Mouse (Mus musculus): Measurements from ENCODE around the gene Fgfr2. TPM values are rescaled to one million over a fixed set of nuclear protein-coding genes. Genes with fewer than 3 reads are reported as not detected.

The Fgfr2 gene
- polyA plus RNA-seq, 1 experiment, result 1.7 TPM

DNA sequence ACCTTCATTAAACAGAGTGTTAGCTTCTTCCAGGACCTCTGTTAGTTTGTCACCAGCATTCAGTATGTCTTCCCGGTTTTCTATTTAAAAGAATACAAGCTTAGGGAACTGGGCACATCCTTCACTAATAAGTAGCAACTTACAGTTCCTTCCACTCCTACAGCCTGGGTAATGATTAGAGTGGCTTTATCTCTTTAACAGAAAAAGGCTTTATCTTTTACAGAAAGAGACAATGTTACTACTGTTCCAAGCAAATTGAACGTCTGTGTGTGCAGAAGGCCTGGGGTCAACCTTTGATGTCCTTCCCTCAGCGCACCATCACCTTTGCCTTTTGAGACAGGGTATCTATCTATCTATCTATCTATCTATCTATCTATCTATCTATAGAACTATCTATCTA lies 2577.3 kb downstream of the Fgfr2 start:
- H3K27me3 ChIP-seq (ENCODE audit: control insufficient read depth, insufficient read depth, insufficient read length), result no peaks in the 10 kb centered on the region
- H3K36me3 ChIP-seq (ENCODE audit: control insufficient read depth, insufficient read depth), result peaks cover 16% of the 10 kb centered on the region
- H3ac ChIP-seq (ENCODE audit: control insufficient read depth, insufficient read length, low read depth), result peak overlapping the region; percentile 59
- H3K79me2 ChIP-seq (ENCODE audit: control insufficient read depth, insufficient read depth), result peaks cover 54% of the 10 kb centered on the region
- no peak overlapping the region for H3K4me3 ChIP-seq (ENCODE audit: insufficient read depth, poor library complexity, severe bottlenecking)
- no peak for TF ChIP-seq MAX (IDR thresholded peaks at IDR 0.05)
- TF ChIP-seq MYOG (IDR thresholded peaks at IDR 0.05; ENCODE audit: control insufficient read depth, extremely low read depth, insufficient read length), result no peak
- no peak for TF ChIP-seq MYOD1 (IDR thresholded peaks at IDR 0.05; ENCODE audit: control insufficient read depth, insufficient read length, low read depth)
- H3K79me3 ChIP-seq (ENCODE audit: low read depth), result peaks cover 32% of the 10 kb centered on the region

DNA sequence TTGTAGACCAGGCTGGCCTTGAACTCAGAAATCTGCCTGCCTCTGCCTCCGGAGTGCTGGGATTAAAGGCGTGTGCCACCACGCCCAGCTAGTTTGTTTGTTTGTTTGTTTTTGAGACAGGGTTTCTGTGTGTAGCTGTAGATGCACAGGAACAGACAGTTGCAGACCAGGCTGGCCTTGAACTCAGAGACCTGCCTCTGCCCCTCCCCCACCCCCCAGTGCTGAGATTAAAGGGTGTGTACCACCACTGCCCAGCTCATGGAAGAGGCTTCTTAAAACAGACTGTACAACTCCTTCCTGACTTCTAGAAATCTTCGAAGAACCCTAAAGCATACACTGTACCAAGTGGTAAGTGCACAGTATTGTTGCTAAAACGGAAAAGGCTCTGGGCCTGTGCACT lies 2577.7 kb downstream of the Fgfr2 start:
- H3K27me3 ChIP-seq (ENCODE audit: control insufficient read depth, insufficient read depth, insufficient read length), result no peaks in the 10 kb centered on the region
- H3ac ChIP-seq (ENCODE audit: control insufficient read depth, insufficient read length, low read depth), result no peak overlapping the region
- peaks cover 32% of the 10 kb centered on the region for H3K79me3 ChIP-seq (ENCODE audit: low read depth)
- peaks cover 18% of the 10 kb centered on the region for H3K36me3 ChIP-seq (ENCODE audit: control insufficient read depth, insufficient read depth)
- TF ChIP-seq CTCF (IDR thresholded peaks at IDR 0.05; ENCODE audit: control insufficient read depth, insufficient read depth, insufficient read length) (no peak), FOSL1 (IDR thresholded peaks at IDR 0.05; ENCODE audit: insufficient read depth, low read length, poor library complexity, severe bottlenecking) (no peak), USF1 (IDR thresholded peaks at IDR 0.05; ENCODE audit: low read depth) (no peak), MYOG (IDR thresholded peaks at IDR 0.05; ENCODE audit: control insufficient read depth, extremely low read depth, insufficient read length) (no peak), CEBPB (IDR thresholded peaks at IDR 0.05; ENCODE audit: low read depth) (no peak), MYOD1 (IDR thresholded peaks at IDR 0.05; ENCODE audit: control insufficient read depth, insufficient read length, low read depth) (no peak), MAX (IDR thresholded peaks at IDR 0.05) (no peak)
- no peak overlapping the region for H3K4me3 ChIP-seq (ENCODE audit: insufficient read depth, poor library complexity, severe bottlenecking)
- H3K79me2 ChIP-seq (ENCODE audit: control insufficient read depth, insufficient read depth), result peaks cover 54% of the 10 kb centered on the region

DNA sequence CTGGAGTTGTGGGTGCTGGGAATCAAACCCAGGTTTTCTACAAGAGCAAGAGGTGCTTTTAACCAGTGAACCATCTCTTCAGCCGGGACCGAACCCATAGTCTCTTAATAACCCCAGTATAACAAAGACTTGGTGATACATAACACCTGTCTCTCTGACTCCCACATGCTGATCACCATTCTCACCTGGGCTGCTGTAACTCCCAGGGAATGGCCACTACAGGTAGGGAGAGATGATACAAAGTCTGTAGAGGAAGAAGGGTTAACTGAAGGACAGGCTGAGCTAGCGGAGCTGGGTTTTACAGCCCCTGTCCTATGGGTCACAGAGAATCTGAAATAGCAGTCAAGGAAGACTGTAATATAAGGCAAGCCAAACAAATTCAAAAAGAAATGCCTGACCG lies 2580.0 kb downstream of the Fgfr2 start:
- TF ChIP-seq MAX (IDR thresholded peaks at IDR 0.05) (no peak), FOSL1 (IDR thresholded peaks at IDR 0.05; ENCODE audit: insufficient read depth, low read length, poor library complexity, severe bottlenecking) (no peak), MYOD1 (IDR thresholded peaks at IDR 0.05; ENCODE audit: control insufficient read depth, insufficient read length, low read depth) (no peak), CTCF (IDR thresholded peaks at IDR 0.05; ENCODE audit: control insufficient read depth, insufficient read depth, insufficient read length) (no peak), USF1 (IDR thresholded peaks at IDR 0.05; ENCODE audit: low read depth) (no peak), MYOG (IDR thresholded peaks at IDR 0.05; ENCODE audit: control insufficient read depth, extremely low read depth, insufficient read length) (no peak), CEBPB (IDR thresholded peaks at IDR 0.05; ENCODE audit: low read depth) (no peak)
- Histone ChIP-seq H3K4me3 (ENCODE audit: insufficient read depth, poor library complexity, severe bottlenecking) (no peak overlapping the region), H3K36me3 (ENCODE audit: control insufficient read depth, insufficient read depth) (peaks cover 40% of the 10 kb centered on the region), H3ac (ENCODE audit: control insufficient read depth, insufficient read length, low read depth) (no peak overlapping the region), H3K79me2 (ENCODE audit: control insufficient read depth, insufficient read depth) (peaks cover 54% of the 10 kb centered on the region), H3K79me3 (ENCODE audit: low read depth) (peaks cover 32% of the 10 kb centered on the region), H3K27me3 (ENCODE audit: control insufficient read depth, insufficient read depth, insufficient read length) (no peaks in the 10 kb centered on the region)

DNA sequence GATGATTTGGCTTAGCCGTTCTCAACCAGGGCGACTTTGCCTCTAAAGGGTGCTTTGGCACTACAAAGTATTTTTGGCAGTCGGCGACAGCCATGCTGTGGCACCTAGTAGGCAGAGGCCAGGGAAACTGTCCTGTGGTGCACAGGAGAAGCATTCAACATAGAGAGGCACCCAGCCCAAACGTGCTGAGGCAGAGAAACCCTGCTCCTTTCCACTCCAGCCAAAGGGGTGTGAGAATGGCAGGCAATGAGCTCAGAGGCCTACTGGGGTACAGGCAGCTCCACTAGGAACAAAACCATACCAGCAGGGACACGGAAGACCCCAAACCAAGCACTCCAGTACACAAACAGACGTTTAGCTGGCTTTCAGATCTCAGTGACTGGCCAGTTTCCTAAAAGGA lies 2583.0 kb downstream of the Fgfr2 start:
- Histone ChIP-seq H3K79me2 (ENCODE audit: control insufficient read depth, insufficient read depth) (peaks cover 37% of the 10 kb centered on the region), H3K27me3 (ENCODE audit: control insufficient read depth, insufficient read depth, insufficient read length) (no peaks in the 10 kb centered on the region), H3K36me3 (ENCODE audit: control insufficient read depth, insufficient read depth) (peaks cover 61% of the 10 kb centered on the region), H3K4me3 (ENCODE audit: insufficient read depth, poor library complexity, severe bottlenecking) (no peak overlapping the region), H3ac (ENCODE audit: control insufficient read depth, insufficient read length, low read depth) (no peak overlapping the region), H3K79me3 (ENCODE audit: low read depth) (peaks cover 21% of the 10 kb centered on the region)
- TF ChIP-seq FOSL1 (IDR thresholded peaks at IDR 0.05; ENCODE audit: insufficient read depth, low read length, poor library complexity, severe bottlenecking) (no peak), USF1 (IDR thresholded peaks at IDR 0.05; ENCODE audit: low read depth) (no peak), CEBPB (IDR thresholded peaks at IDR 0.05; ENCODE audit: low read depth) (no peak), MAX (IDR thresholded peaks at IDR 0.05) (no peak), MYOG (IDR thresholded peaks at IDR 0.05; ENCODE audit: control insufficient read depth, extremely low read depth, insufficient read length) (no peak), CTCF (IDR thresholded peaks at IDR 0.05; ENCODE audit: control insufficient read depth, insufficient read depth, insufficient read length) (no peak), MYOD1 (IDR thresholded peaks at IDR 0.05; ENCODE audit: control insufficient read depth, insufficient read length, low read depth) (no peak)

DNA sequence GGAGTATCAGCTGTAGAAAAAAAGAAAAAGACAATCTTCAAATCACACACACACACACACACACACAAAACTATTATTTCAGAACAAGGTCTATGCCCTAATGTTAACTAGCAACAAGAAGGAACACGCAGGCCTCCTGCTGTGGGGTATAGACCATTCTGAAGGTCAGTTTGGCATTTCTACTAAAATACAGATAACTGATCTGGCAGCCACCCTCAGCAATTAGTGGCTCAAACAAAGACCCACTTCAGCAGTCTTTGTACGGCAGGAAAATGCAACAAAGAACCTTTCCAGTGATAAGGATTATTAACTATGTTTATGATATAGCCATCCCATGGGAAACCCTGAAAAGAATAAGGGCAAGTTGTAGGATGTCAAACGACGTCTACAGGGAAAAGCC lies 2586.1 kb downstream of the Fgfr2 start:
- Histone ChIP-seq H3K4me3 (ENCODE audit: insufficient read depth, poor library complexity, severe bottlenecking) (no peak overlapping the region), H3ac (ENCODE audit: control insufficient read depth, insufficient read length, low read depth) (no peak overlapping the region), H3K79me3 (ENCODE audit: low read depth) (peaks cover 2% of the 10 kb centered on the region), H3K36me3 (ENCODE audit: control insufficient read depth, insufficient read depth) (peaks cover 60% of the 10 kb centered on the region), H3K79me2 (ENCODE audit: control insufficient read depth, insufficient read depth) (peaks cover 8% of the 10 kb centered on the region), H3K27me3 (ENCODE audit: control insufficient read depth, insufficient read depth, insufficient read length) (no peaks in the 10 kb centered on the region)
- TF ChIP-seq MYOG (IDR thresholded peaks at IDR 0.05; ENCODE audit: control insufficient read depth, extremely low read depth, insufficient read length) (no peak), FOSL1 (IDR thresholded peaks at IDR 0.05; ENCODE audit: insufficient read depth, low read length, poor library complexity, severe bottlenecking) (no peak), CTCF (IDR thresholded peaks at IDR 0.05; ENCODE audit: control insufficient read depth, insufficient read depth, insufficient read length) (no peak), USF1 (IDR thresholded peaks at IDR 0.05; ENCODE audit: low read depth) (no peak), MYOD1 (IDR thresholded peaks at IDR 0.05; ENCODE audit: control insufficient read depth, insufficient read length, low read depth) (no peak), MAX (IDR thresholded peaks at IDR 0.05) (no peak), CEBPB (IDR thresholded peaks at IDR 0.05; ENCODE audit: low read depth) (no peak)

DNA sequence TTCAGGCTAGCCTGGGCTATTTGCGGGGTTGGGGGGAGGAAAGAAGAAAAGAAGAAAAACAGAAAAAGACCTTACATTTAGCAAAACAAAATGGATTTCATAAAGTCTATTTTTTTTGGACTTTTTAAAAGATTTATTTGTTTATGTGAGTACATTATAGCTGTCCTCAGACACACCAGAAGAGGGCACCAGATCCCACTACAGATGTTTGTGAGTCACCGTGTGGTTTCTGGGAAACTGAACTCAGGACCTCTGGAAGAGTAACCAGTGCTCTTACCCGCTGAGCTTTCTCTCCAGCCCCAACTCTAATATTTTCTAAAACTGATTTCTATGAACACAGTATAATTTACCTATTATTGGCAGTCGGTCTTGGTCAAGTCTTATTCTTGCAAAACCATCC lies 2588.0 kb downstream of the Fgfr2 start:
- H3K36me3 ChIP-seq (ENCODE audit: control insufficient read depth, insufficient read depth), result peaks cover 62% of the 10 kb centered on the region
- TF ChIP-seq CTCF (IDR thresholded peaks at IDR 0.05; ENCODE audit: control insufficient read depth, insufficient read depth, insufficient read length) (no peak), MYOD1 (IDR thresholded peaks at IDR 0.05; ENCODE audit: control insufficient read depth, insufficient read length, low read depth) (no peak), CEBPB (IDR thresholded peaks at IDR 0.05; ENCODE audit: low read depth) (no peak), USF1 (IDR thresholded peaks at IDR 0.05; ENCODE audit: low read depth) (no peak), MAX (IDR thresholded peaks at IDR 0.05) (no peak), MYOG (IDR thresholded peaks at IDR 0.05; ENCODE audit: control insufficient read depth, extremely low read depth, insufficient read length) (no peak), FOSL1 (IDR thresholded peaks at IDR 0.05; ENCODE audit: insufficient read depth, low read length, poor library complexity, severe bottlenecking) (no peak)
- no peaks in the 10 kb centered on the region for H3K79me2 ChIP-seq (ENCODE audit: control insufficient read depth, insufficient read depth)
- H3K27me3 ChIP-seq (ENCODE audit: control insufficient read depth, insufficient read depth, insufficient read length), result no peaks in the 10 kb centered on the region
- no peak overlapping the region for H3K4me3 ChIP-seq (ENCODE audit: insufficient read depth, poor library complexity, severe bottlenecking)
- no peak overlapping the region for H3ac ChIP-seq (ENCODE audit: control insufficient read depth, insufficient read length, low read depth)
- no peaks in the 10 kb centered on the region for H3K79me3 ChIP-seq (ENCODE audit: low read depth)
